Mouse (Mus musculus) embryonic stem cell, embryonic (primary cell): Measurements from ENCODE around the gene Comt.

Experiments
- CTCF ChIA-PET, 4 experiments: fragments of 300-600 bp in 2 of 4; fragments of 350-600 bp in 2 of 4; sonication (Branson Sonifier 250); formaldehyde crosslinking; loops; one replicate each; lab custom pipeline; 2022; ENCODE audit warnings: inconsistent platforms in 2 of 4; lab: Charles Lee
- POLR2A ChIA-PET, 4 experiments: fragments of 300-600 bp in 2 of 4; fragments of 350-600 bp in 2 of 4; sonication (Branson Sonifier 250); formaldehyde crosslinking; loops; one replicate each; lab custom pipeline; 2022; ENCODE audit warnings: antibody characterized with exemption in 4 of 4, inconsistent platforms in 1 of 4; lab: Charles Lee

Comt gene

GRCm38 (mm10) chr16:18452361-18452862 lies 25.8 kb upstream of the Comt start:
- ChIA-PET CTCF (interaction anchor here in 2 of 4 experiments (0.8 to 5.1 kb wide), 3 partner anchors 8 to 33 kb away, joined by 3 to 31 read pairs (median 6); no protein-coding TSS in a partner anchor), POLR2A (interaction anchor here in 2 of 4 experiments (1.4 to 1.6 kb wide), 2 partner anchors 8 to 20 kb away, joined by 3 to 4 read pairs; no protein-coding TSS in a partner anchor)

GRCm38 (mm10) chr16:18451486-18452181 lies 25.0 kb upstream of the Comt start:
- ChIA-PET CTCF (interaction anchor here in 2 of 4 experiments (0.7 to 5.1 kb wide), 5 partner anchors 8 to 430 kb away, joined by 3 to 31 read pairs (median 5); no protein-coding TSS in a partner anchor), POLR2A (interaction anchor here in 2 of 4 experiments (1.1 to 1.8 kb wide), 3 partner anchors 9 to 139 kb away, joined by 3 to 7 read pairs (median 4); partner anchors contain the start of gene Tbx1 (in 1 of the 2))

DNA sequence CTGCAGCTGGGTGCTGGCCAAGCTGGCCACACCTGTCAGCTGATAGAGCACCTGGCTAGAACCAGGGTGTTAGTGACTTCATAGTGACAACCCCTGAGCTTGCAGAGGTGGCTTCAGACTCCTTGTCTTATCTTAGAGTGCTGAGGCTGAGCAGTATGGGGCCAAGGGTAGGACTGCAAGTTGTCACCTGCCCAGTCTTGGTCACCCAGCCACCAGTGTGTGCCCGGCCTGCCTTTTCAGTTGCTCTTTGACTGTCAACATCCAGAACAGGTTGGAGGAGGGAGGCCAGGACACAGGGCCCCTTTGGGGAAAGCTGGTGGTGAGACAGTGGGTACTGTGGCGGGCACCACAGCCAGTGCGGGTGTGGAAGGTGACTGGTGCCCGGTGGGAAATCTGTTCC lies 22.4 kb upstream of the Comt start:
- POLR2A ChIA-PET = interaction anchor here in 2 of 4 experiments (1.4 to 2.4 kb wide), 2 partner anchors 23 to 36 kb away, joined by 4 to 7 read pairs; no protein-coding TSS in a partner anchor
- CTCF ChIA-PET = interaction anchor here in 1 of 4 experiments (0.6 to 0.8 kb wide), 2 partner anchors 9 to 168 kb away, joined by 3 read pairs; no protein-coding TSS in a partner anchor

DNA sequence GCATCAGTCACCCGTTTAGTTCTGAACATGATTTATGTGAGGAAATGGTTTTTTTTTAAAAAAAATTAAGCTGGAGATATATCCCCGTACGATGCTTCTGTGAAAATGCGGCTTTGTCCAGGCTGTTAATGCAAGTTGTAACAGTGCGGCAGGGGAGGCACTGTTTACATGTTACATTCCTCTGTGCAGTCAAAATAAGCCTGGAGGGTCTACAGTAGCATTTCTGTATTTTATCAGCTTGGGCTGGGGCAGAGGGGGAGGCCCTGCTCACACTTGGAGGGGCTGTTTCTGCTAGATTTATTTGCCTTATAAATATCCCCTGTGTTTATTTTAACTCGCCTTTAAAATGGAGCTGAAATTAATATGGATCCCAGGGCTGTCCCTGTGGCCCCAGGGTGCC lies 21.5 kb upstream of the Comt start:
- CTCF ChIA-PET = interaction anchor here in 3 of 4 experiments (0.6 to 1.8 kb wide), 7 partner anchors 14 to 170 kb away, joined by 3 to 8 read pairs (median 3); no protein-coding TSS in a partner anchor
- POLR2A ChIA-PET = interaction anchor here in 2 of 4 experiments (0.8 to 2.4 kb wide), 8 partner anchors 13 to 164 kb away, joined by 3 to 7 read pairs (median 4); partner anchors contain the start of genes Comt (in 1 of the 2) and Txnrd2 (in 1 of the 2)

GRCm38 (mm10) chr16:18447243-18447642 lies 20.6 kb upstream of the Comt start:
- POLR2A ChIA-PET = interaction anchor here in 2 of 4 experiments (0.8 to 2.4 kb wide), 4 partner anchors 13 to 154 kb away, joined by 3 to 7 read pairs (median 3); no protein-coding TSS in a partner anchor

GRCm38 (mm10) chr16:18443385-18443841 lies 16.8 kb upstream of the Comt start:
- CTCF ChIA-PET = interaction anchor here (0.5 to 3.3 kb wide), 144 partner anchors 9 to 1839 kb away, joined by 3 to 118 read pairs (median 5); partner anchors contain the start of genes Gnb1l (in 2 of the 4), Tango2 (in 2 of the 4), Tbx1 (in 2 of the 4) and Arvcf (in 1 of the 4)
- POLR2A ChIA-PET = interaction anchor here (0.5 to 2.3 kb wide), 27 partner anchors 15 to 181 kb away, joined by 3 to 9 read pairs (median 4); no protein-coding TSS in a partner anchor

More at GRCm38 (mm10) chr16:18447243-18447642, 20.6 kb upstream of the Comt start:
- CTCF ChIA-PET = interaction anchor here in 2 of 4 experiments (0.7 to 1.8 kb wide), 2 partner anchors 111 to 171 kb away, joined by 3 to 8 read pairs; no protein-coding TSS in a partner anchor

DNA sequence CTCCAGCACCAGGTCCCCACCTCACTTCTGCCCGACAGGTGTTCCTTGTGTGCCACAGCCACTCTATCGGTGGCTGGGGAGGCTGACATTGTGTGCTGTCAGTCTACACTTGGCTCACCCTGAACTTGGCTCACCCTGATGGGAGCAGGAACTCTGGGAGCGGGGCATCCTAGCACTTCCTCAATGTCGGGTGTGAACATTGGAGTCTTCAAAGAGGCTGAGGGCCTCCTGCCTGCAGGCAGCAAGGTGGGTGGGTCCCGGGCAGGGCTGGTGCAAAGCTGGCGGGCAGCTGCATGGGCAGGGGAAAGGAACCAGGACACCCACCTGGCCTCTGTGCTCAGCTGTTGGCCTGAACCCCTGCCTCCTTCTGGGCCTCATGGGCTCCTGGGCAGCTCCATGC lies 9.5 kb upstream of the Comt start:
- CTCF ChIA-PET = interaction anchor here in 3 of 4 experiments (1.5 to 4.9 kb wide), 3 partner anchors 8 to 182 kb away, joined by 3 to 25 read pairs (median 7); no protein-coding TSS in a partner anchor
- POLR2A ChIA-PET = interaction anchor here in 1 of 4 experiments (1.8 kb wide), 1 partner anchor 12 kb away, joined by 4 read pairs; no protein-coding TSS in a partner anchor

DNA sequence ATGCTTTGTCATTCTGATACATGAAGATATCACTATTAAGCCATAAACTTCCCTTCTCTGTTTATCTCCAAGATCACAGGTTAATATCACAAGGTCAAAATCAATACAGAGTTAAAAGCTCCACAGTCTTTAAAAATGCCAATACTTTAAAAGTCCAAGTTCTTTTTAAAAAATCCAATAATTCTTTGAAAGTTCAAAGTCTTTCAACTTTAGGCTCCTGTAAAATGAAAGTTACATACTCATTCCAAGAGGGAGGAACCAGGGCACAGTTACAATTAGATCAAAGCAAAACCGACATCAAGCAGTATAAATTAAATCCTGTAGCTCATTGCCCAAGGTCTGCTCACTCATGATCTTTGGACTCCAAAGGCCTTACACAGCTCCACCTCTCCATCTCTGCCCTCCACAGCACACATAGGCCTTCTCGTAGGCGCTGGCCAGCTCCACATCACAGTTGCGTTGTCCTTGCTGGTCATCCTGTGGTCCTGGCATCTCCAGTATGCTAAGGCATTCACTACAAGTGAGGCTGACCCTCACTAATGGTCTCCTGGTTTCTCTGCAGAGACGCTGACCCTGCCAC lies 6.8 kb upstream of the Comt start:
- CTCF ChIA-PET = interaction anchor here (0.9 to 4.9 kb wide), 6 partner anchors 10 to 88 kb away, joined by 3 to 25 read pairs (median 6); no protein-coding TSS in a partner anchor
- POLR2A ChIA-PET = interaction anchor here in 3 of 4 experiments (0.6 to 1.6 kb wide), 8 partner anchors 9 to 169 kb away, joined by 3 to 5 read pairs (median 4); no protein-coding TSS in a partner anchor

DNA sequence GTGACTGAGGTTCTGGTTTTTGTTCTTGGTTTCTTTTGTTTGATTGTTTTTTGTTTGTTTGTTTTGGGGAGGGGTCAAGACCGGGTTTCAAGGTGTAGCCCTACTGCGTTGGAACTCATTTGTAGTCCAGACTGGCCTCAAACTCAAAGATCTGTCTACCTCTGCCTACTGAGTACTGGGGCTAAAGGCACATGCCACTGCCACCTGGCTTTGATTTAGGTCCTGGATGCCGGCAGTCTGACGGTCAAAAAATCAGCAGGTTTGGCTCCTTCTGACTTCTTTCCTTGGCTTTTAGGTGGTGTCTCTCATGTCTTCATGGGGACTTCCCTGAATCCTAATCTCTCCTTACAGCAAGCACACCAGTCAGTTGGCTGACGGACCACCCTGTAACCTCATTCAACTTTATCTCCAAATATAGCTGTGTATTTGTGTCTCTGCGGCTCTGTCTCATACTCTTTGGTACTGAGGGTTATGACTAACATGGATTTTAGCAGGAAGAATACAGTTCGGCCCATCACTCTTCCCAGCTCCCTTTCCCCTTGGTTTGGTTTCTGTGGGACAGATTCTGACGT lies 4.1 kb upstream of the Comt start:
- POLR2A ChIA-PET = interaction anchor here in 3 of 4 experiments (0.6 to 1.9 kb wide), 10 partner anchors 17 to 286 kb away, joined by 3 to 10 read pairs (median 4); partner anchors contain the start of genes Arvcf (in 1 of the 3) and Tango2 (in 1 of the 3)
- CTCF ChIA-PET = interaction anchor here in 2 of 4 experiments (0.9 to 1.5 kb wide), 5 partner anchors 12 to 85 kb away, joined by 3 to 4 read pairs (median 3); partner anchors contain the start of genes Arvcf (in 1 of the 2) and Tango2 (in 1 of the 2)

GRCm38 (mm10) chr16:18429641-18430040 lies 3.0 kb upstream of the Comt start:
- CTCF ChIA-PET = interaction anchor here in 2 of 4 experiments (1.2 to 1.5 kb wide), 3 partner anchors 14 to 84 kb away, joined by 3 to 4 read pairs (median 3); partner anchors contain the start of genes Arvcf (in 1 of the 2) and Tango2 (in 1 of the 2)
- POLR2A ChIA-PET = interaction anchor here in 2 of 4 experiments (1.3 to 1.9 kb wide), 3 partner anchors 16 to 82 kb away, joined by 3 to 5 read pairs (median 5); partner anchors contain the start of genes Arvcf (in 1 of the 2) and Tango2 (in 1 of the 2)

DNA sequence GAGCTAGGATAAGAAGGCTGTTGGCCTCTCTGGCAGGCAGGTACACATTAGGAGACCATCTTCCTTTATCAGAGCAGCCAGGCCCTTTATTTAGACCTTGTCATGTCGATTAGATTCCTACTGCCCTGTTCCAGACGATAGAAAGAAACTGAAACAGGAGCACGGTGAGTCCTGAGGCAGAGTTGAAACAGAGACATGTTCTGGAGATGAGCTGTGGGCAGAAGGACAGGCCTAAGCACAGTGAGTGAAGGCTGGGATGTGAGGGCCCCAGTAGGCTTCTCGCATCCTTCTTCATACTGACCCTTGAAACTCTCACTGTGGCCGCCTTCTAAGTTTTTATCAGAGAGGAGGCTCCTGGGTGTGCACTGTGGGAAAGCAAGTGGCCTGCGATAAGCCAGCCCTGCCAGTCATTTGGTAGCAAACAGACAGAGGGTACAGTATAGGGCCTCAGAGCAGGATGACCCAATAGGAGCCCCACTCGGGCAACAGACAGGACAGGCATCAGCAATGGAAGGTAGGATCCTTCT lies 1.9 kb upstream of the Comt start:
- CTCF ChIA-PET = no interaction called here

DNA sequence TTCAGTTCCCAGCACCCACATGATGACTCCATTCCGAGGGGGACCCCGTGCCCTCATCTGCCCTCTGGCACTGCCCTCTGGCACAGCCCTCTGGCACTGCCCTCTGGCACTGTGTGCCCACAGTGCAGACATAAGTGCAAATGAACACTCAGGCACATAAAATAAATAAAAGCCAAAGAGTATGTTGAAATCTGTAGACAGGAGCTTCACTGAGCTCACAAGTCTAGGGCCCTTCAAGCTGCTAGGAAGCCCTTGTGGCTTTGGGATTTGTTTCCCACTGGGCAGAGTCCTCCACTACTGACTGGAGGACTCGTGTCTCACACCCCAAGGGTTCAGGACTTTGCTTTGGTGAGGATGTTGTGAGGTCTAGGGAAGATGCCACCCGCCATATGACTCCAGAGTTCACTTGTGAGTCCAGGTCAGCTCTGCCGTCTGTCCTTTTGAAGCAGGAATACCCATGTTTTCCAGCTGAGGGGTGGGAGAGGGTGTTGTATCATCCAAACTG lies 1.4 kb upstream of the Comt start:
- ChIA-PET CTCF (no interaction called here), POLR2A (interaction anchor here in 3 of 4 experiments (0.7 to 1.5 kb wide), 6 partner anchors 11 to 558 kb away, joined by 3 to 4 read pairs (median 3); no protein-coding TSS in a partner anchor)

More for the DNA sequence above, 1.9 kb upstream of the Comt start:
- POLR2A ChIA-PET = interaction anchor here in 3 of 4 experiments (0.7 to 1.5 kb wide), 6 partner anchors 12 to 558 kb away, joined by 3 to 4 read pairs (median 3); no protein-coding TSS in a partner anchor

GRCm38 (mm10) chr16:18426215-18426791 lies 349 bp downstream of the Comt start, which contains the start of gene Txnrd2:
Gene Txnrd2 (plus strand): TSS chr16:18426384.
- ChIA-PET CTCF (interaction anchor here in 3 of 4 experiments (0.5 to 1.9 kb wide), 11 partner anchors 9 to 191 kb away, joined by 3 to 10 read pairs (median 4); no protein-coding TSS in a partner anchor), POLR2A (interaction anchor here in 2 of 4 experiments (0.6 to 1.7 kb wide), 15 partner anchors 9 to 450 kb away, joined by 3 to 12 read pairs (median 3); no protein-coding TSS in a partner anchor)

DNA sequence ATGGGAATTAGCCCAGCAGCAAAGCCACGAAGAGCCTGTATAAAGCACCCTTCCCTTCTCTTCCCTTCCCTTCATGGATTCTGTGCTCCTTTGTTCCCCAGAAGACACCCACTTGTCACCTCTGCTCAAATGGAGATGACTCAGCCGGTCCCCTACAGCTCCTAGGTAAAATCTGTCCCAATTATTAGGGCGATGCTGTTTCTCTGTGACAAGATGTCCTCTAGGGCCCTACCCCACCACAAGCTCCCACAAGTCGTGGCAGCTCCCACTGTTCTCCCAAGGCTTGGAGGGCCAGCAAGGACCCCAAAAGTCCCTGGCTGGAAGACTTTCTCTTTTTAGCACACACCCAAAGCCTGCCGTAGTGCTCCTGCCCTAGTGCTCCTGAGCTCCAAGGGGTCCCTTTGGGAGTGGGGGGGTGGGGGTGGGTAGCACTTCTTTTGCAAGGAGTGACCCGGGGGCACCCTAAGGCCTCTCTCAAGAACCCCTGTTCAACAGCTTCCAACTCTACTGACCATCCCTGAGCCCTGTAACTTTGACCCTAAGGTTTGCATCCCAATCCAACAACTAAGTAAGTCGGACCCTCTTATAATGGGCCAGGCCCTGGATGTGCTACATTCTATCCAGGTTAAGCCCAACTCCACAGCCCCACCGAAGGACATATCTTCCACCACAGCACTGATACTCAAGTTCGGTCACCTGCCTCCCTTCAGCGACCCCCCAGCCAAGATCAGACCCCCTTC lies 1.0 kb downstream of the Comt start:
- ChIA-PET CTCF (interaction anchor here (0.6 to 1.9 kb wide), 12 partner anchors 9 to 189 kb away, joined by 3 to 7 read pairs (median 4); no protein-coding TSS in a partner anchor), POLR2A (interaction anchor here in 2 of 4 experiments (0.6 to 1.7 kb wide), 22 partner anchors 8 to 450 kb away, joined by 3 to 12 read pairs (median 3); no protein-coding TSS in a partner anchor)
